Mouse (Mus musculus) embryonic facial prominence, embryonic 12.5 days (tissue): Measurements from ENCODE around the gene Ankrd61. TPM values are rescaled to one million over a fixed set of nuclear protein-coding genes. Genes with fewer than 3 reads are reported as not detected.

ENCODE experiments used
- ATAC-seq: fragments of 200-750 bp; cut with Nextera tagmentation; 2 replicates; pipeline ENCODE4 v1.8.0; 2017; ENCODE audit not compliant: insufficient number of reproducible peaks, insufficient read depth, low FRiP score, low TSS enrichment
- H3K27ac ChIP-seq: fragments of 300-500 bp; sonication (generic); 2 replicates; pipeline ENCODE4 v1.5.1; 2016; ENCODE audit warnings: mild to moderate bottlenecking
- H3K27me3 ChIP-seq: fragments of 300-500 bp; sonication (generic); 2 replicates; pipeline ENCODE4 v1.6.1; 2016; ENCODE audit warnings: mild to moderate bottlenecking, moderate library complexity
- H3K36me3 ChIP-seq: fragments of 300-500 bp; sonication (generic); 2 replicates; pipeline ENCODE4 v1.6.1; 2016; ENCODE audit warnings: mild to moderate bottlenecking
- H3K4me1 ChIP-seq: fragments of 300-500 bp; sonication (generic); 2 replicates; pipeline ENCODE4 v1.6.1; 2016
- H3K4me2 ChIP-seq: fragments of 300-500 bp; sonication (generic); replicated peaks from 2 replicates; pipeline ENCODE4 v1.6.1; 2016; ENCODE audit warnings: mild to moderate bottlenecking, moderate library complexity
- H3K4me3 ChIP-seq: fragments of 300-500 bp; sonication (generic); 2 replicates; pipeline ENCODE4 v1.5.1; 2016; ENCODE audit warnings: mild to moderate bottlenecking
- H3K9ac ChIP-seq: fragments of 300-500 bp; sonication (generic); 2 replicates; pipeline ENCODE4 v1.6.1; 2016; ENCODE audit warnings: mild to moderate bottlenecking, moderate library complexity
- H3K9me3 ChIP-seq: fragments of 300-500 bp; sonication (generic); 2 replicates; pipeline ENCODE4 v1.6.1; 2016; ENCODE audit warnings: mild to moderate bottlenecking, moderate library complexity
- WGBS: fragments of 180-500 bp; shearing (Covaris S2); methylation state at CpG from one replicate; pipeline ENCODE4 v1.1.7; 2016; 5-methylcytosine and 5-hydroxymethylcytosine counted together
- polyA plus RNA-seq: library from polyadenylated mRNA; unstranded; fragments of >200 nt; fragmentation: Nextera tagmentation; extraction: Ambion mirVana; gene quantifications from 2 replicates; pipeline ENCODE4 v1.2.1, GENCODE M21; 2016

Ankrd61 gene
- polyA plus RNA-seq, 1 experiment from 2014 or later, result 0.36 TPM

DNA sequence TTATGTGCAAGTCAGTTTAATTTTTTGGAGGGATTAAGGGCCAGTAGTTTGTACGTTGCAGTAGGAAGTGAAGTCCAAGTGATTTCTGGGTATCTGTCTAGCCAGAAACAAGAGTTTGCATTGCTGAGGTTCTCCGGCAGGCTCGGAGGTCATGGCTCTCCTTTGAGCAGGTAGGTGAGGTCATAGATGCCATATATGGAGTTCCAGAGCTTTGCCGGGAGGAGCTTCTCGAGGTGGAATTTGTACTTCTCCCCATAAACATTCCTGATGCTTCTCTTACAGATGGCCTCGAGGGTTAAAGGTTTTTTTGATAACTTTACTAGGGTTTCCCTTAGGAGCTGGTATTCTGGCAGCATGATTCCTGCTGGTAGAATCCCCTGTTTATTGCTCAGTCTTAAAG is 6.7 kb downstream of the Ankrd61 start:
- WGBS, result 81% methylated on average over 6 of the region's 6 CpGs

DNA sequence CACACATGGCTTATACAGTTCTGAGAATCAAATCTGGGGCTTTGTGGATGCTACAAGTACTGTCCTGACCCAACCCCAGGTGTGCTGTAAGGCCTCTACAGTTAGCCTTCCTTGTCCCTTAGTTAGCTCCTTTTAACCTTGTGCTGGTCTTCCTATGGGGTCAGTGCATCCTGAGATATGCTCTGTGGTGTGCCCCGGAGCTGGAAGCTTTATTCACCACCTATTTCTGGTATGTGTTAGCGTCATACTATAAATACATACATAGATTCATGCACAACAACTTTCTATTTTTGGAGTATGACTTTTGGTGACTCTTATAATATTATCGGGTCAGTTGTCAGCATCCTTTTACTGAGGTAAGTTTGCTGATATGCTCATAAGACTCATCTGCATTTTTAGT is 12.2 kb downstream of the Ankrd61 start:
- no peak for ATAC-seq
- Histone ChIP-seq H3K27me3 (no peaks in the 10 kb centered on the region), H3K9me3 (no peaks in the 10 kb centered on the region), H3K36me3 (peaks cover 83% of the 10 kb centered on the region), H3K4me1 (no peaks in the 10 kb centered on the region), H3K27ac (no peak overlapping the region), H3K4me3 (no peak overlapping the region), H3K9ac (no peak overlapping the region), H3K4me2 (no peak overlapping the region)
- WGBS, result 96% methylated on average over 3 of the region's 3 CpGs

More for the DNA sequence above, 6.7 kb downstream of the Ankrd61 start:
- Histone ChIP-seq H3K4me2 (no peak overlapping the region), H3K36me3 (peaks cover 53% of the 10 kb centered on the region), H3K4me3 (no peak overlapping the region), H3K27me3 (no peaks in the 10 kb centered on the region), H3K4me1 (no peaks in the 10 kb centered on the region), H3K9ac (no peak overlapping the region), H3K9me3 (no peaks in the 10 kb centered on the region), H3K27ac (no peak overlapping the region)
- no peak for ATAC-seq

DNA sequence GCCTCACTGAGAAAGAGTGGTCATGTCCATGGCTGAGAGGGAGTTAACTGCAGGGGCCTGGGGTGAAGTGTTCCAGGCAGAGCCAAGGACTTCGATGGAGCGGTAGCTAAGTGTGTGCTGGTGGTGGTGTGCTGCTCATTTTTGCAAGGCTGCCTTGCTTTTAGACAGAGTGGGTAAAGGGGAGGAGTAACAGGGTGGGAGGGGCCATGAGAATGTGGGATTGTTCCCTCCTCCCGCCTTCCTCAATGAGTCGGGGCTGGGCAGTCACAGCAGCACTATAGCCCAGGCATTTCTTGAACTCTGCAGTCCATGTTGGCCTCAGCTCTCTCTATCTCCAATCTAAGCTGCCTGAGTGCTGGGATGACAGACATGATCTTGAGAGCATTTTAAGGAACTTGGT is 22.9 kb downstream of the Ankrd61 start:
- no peak overlapping the region for H3K9ac ChIP-seq
- peaks cover 61% of the 10 kb centered on the region for H3K36me3 ChIP-seq
- WGBS, result 63% methylated on average over 4 of the region's 4 CpGs
- no peak overlapping the region for H3K27ac ChIP-seq
- H3K4me2 ChIP-seq, result no peak overlapping the region
- ATAC-seq, result no peak
- H3K4me3 ChIP-seq, result no peak overlapping the region
- no peaks in the 10 kb centered on the region for H3K4me1 ChIP-seq
- no peaks in the 10 kb centered on the region for H3K9me3 ChIP-seq
- no peaks in the 10 kb centered on the region for H3K27me3 ChIP-seq

DNA sequence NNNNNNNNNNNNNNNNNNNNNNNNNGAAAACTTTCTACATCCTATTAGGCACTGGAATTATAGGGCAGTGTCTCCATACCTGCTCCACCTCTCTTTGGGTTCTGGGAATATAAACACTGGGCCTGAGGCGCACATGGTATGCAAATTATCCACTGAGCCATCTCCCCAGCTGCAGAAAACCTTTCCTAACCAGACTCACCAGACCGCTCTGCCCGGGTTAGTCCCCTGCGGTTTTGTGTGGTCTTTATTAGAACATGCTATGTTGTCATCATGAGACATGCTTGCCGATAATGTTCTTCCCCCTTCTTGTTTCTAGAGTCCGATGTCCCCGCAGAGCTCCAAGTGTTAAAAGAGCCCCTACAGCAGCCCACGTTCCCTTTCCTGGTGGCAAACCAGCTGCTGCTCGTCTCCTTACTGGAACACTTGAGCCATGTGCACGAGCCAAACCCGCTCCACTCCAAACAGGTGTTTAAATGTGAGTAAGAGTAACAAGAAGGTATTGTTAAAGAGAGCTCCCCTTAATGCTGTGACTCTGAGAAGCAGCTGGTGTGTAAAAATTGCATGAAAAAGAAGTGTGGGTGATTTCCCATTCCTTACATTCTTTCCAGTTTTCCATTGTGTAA is 25.8 kb downstream of the Ankrd61 start:
- Histone ChIP-seq H3K27ac (no peak overlapping the region), H3K4me3 (no peak overlapping the region), H3K9me3 (no peaks in the 10 kb centered on the region), H3K27me3 (no peaks in the 10 kb centered on the region), H3K9ac (no peak overlapping the region), H3K4me1 (no peaks in the 10 kb centered on the region), H3K36me3 (peaks cover 38% of the 10 kb centered on the region), H3K4me2 (no peak overlapping the region)
- ATAC-seq, result no peak
- 83% methylated on average over 11 of the region's 11 CpGs for WGBS

Other genes with a start within 250 kb of the Ankrd61 start
- 31.7 and 34.7 TPM in 2 replicates for gene Usp42, start 165.4 kb downstream of the Ankrd61 start, polyA plus RNA-seq
- gene Eif2ak1, start 79.9 kb downstream of the Ankrd61 start, polyA plus RNA-seq, result 46.5 and 47.7 TPM in 2 replicates
- gene Aimp2, start 12.2 kb upstream of the Ankrd61 start, polyA plus RNA-seq, result 89.4 and 95.2 TPM in 2 replicates
- gene Pms2, start 12.3 kb upstream of the Ankrd61 start, polyA plus RNA-seq, result 34.4 and 40.4 TPM in 2 replicates
- 0.79 and 1.1 TPM in 2 replicates for gene Gm42421, start 30.5 kb upstream of the Ankrd61 start, polyA plus RNA-seq
- 0.77 and 1.3 TPM in 2 replicates for gene Rsph10b, start 35.4 kb upstream of the Ankrd61 start, polyA plus RNA-seq
- 95.2 and 96.2 TPM in 2 replicates for gene Ccz1, start 117.2 kb upstream of the Ankrd61 start, polyA plus RNA-seq
- gene Ocm, start 129.0 kb upstream of the Ankrd61 start, polyA plus RNA-seq, result not detected in 2 replicates
- 5.3 and 5.6 TPM in 2 replicates for gene Lmtk2, start 202.8 kb upstream of the Ankrd61 start, polyA plus RNA-seq